Mouse (Mus musculus) brain, embryonic 14.5 days (tissue): ENCODE measurements around the gene Nudt19. TPM values are rescaled to one million over a fixed set of nuclear protein-coding genes. Genes with fewer than 3 reads are reported as not detected.
A peak's percentile ranks its signal among the peaks of the same experiment; 100 is the strongest.

Source experiments
- DNase-seq: peaks from one replicate; pipeline ENCODE4 v3.0.0-alpha.2; 2011; ENCODE audit warnings: low read depth
- CTCF ChIP-seq: fragments of 200-500 bp; IDR thresholded peaks from 2 replicates; pipeline ENCODE4 v1.5.1; 2012; ENCODE audit warnings: inconsistent platforms, mild to moderate bottlenecking, moderate library complexity, borderline replicate concordance; ENCODE audit not compliant: insufficient read depth, insufficient read length; ENCODE audit errors: extremely low read depth
- POLR2A ChIP-seq: fragments of 200-500 bp; IDR thresholded peaks from 2 replicates; pipeline ENCODE4 v1.6.1; 2012; ENCODE audit warnings: mild to moderate bottlenecking, inconsistent platforms, borderline replicate concordance; ENCODE audit not compliant: poor library complexity, insufficient read depth, insufficient read length, severe bottlenecking; ENCODE audit errors: extremely low read depth
- polyA plus RNA-seq: library from polyadenylated mRNA; depleted of rRNA; stranded (reverse); fragments of >200 nt; gene quantifications from 2 replicates; pipeline ENCODE4 v1.2.3, GENCODE M21; 2012; rRNA removed

The Nudt19 gene
- 40.5 and 46.1 TPM in 2 replicates for polyA plus RNA-seq

DNA sequence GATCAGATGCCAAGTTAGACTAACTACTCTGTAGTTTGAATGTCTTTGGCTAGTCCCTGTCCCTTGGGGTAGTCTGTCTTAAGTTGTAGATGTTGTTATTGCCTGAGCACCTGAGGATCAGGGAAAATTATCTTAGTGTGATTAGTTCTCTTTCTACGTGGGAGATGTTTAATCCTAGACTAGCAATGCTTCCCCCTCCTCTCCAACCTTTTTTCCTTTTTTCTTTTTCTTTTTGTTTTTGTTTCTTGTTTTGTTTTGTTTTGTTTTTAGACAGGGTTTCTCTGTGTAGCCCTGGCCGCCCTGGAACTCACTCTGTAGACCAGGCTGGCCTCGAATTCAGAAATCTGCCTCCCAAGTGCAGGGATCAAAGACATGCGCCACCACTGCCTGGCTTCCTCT is at the start of gene Nudt19:
Nudt19 (minus strand) TSS at position 100 of the 399 bp plus-strand sequence.
- no peak for TF ChIP-seq CTCF
- TF ChIP-seq POLR2A: no peak
- no peak for DNase-seq

DNA sequence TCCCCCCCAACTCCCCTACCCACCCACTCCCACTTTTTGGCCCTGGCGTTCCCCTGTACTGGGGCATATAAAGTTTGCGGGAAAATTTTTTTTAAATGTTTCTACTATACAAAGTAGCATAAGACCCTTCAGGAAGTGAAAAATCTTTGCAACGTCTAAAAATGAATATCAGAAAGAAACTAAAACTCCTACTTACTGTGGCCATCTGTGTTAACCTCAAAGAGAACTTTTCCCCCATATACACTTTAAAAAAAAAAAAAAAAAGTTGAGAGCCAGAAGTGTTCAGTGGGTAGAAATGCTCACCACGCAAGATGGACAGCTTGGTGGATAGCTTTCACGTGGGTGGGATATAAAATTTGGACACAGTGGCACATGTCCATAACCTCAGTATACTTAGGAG is 46.7 kb upstream of the Nudt19 start:
- no peak for DNase-seq
- TF ChIP-seq CTCF (no peak), POLR2A (no peak)

DNA sequence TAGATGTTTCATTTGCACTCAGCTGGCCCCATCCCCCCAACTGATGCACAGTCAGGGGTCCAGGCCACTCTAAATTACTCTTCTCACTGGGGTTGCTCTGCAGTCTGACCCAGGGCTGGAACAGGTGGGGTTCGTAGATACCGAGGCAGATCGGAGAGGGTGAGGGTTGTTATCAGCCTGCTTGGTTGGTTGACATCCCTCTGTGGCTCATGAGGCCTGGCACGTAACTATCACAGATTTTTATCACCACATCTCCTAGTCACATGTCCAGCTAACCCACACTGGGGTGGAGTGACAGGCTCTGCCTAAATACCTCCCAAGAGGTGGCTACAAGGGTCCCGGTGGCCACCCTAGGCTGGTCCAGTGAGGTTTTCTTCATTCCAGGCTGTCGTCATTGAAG is 45.0 kb upstream of the Nudt19 start:
- DNase-seq: no peak
- TF ChIP-seq POLR2A (no peak), CTCF (no peak)

DNA sequence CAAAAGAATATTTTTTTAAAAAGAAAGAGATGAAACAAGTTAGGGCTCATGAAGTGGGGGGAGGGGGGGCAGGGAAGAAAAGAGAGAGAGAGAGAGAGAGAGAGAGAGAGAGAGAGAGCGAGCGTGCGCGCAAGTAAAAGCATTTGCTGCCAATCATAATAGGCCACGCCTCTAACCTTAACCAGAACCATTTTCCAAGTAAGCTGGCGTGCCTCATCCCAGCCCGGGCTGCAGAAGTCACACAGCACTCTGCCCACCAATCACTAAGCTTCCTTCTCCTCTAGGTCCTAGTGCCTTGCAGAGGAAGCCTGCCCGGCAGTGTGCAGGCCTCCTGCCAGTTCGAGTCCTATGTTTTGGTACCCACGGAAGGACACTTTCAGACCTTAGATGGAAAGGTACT is 43.9 kb upstream of the Nudt19 start:
- TF ChIP-seq CTCF (no peak), POLR2A (no peak)
- DNase-seq: no peak

DNA sequence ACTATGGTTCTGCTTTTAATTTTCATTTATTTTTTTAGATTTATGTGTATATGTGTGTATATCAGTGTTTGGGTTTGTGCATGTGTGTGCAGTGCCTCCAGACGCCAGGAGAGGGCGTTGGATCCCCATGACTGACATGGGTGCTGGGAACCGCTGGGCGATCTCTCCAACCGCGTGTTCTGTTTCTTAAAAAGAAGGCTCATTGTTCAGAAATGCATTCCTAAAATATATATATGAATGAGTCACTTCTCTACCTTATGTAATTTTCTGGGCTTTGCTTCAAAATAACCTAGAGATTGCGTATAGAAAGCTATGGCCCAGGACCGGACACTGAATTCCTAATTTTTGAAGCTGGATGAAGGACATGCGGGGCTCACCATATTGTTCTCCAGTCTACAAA is 43.4 kb upstream of the Nudt19 start:
- TF ChIP-seq POLR2A: no peak
- peak; percentile 22; the same call in 1 of the 2 replicates for TF ChIP-seq CTCF

DNA sequence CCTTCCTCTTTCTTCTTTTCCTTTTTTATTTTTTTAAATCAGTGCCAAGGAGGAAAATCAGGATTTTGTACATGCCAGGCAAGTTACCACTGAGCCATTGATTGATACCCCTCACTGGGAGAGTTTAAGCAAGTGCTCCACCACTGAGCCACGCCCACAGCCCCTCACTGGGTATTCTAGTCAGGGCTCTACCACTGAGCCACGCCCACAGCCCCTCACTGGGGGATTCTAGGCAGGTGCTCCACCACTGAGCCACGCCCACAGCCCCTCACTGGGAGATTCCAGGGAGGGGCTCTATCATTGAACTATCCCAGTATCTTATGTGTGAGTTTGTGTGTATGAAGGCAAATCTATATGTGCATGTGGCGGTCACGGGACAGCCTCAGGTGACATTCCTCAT is 38.2 kb upstream of the Nudt19 start:
- TF ChIP-seq CTCF (no peak), POLR2A (no peak)
- no peak for DNase-seq

More for the DNA sequence above, 43.4 kb upstream of the Nudt19 start:
- no peak for DNase-seq

DNA sequence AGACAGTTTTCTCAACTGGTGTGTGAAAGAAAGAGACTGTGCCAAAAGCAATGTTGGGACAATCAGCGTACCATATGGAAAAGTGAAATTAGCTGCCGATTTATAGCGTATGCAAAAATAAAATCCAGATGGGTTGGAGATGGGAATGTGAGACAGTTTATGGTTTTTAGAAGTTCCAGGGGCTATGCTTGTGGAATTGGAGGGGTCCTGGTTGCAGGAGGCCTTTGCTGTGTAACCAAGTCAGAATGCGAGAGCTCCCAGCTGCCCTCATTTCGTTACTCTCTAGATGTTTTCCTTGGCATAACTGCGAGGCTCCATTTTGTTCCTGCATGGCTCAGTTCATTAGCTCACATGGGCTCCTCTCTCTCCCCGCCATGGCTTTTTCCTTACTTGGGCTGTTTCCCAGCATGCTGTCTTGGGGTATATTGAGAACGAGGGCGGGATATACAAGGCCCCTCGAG is 34.7 kb upstream of the Nudt19 start:
- TF ChIP-seq CTCF: no peak
- no peak for TF ChIP-seq POLR2A
- peak; percentile 73 for DNase-seq

DNA sequence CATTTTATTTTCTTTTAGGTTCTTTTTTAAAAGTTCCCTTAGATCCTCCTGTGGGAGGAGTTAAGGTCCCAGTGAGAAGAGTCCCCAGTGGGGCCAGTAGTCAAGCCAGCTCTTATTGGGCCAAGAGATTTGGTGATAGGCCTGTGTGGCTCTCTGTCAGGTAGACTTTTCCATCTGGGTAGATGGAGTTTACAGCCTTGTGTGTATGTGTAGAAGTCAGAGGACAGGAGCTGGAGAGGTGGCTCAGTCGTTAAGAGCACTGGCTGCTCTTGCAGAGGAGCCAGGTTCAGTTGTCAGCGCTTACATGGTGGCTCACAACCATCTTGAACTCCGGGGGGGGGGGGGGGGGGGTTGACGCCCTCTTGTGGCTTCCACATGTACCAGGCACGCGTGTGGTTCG is 33.4 kb upstream of the Nudt19 start:
- DNase-seq: no peak
- TF ChIP-seq POLR2A: no peak
- no peak for TF ChIP-seq CTCF

DNA sequence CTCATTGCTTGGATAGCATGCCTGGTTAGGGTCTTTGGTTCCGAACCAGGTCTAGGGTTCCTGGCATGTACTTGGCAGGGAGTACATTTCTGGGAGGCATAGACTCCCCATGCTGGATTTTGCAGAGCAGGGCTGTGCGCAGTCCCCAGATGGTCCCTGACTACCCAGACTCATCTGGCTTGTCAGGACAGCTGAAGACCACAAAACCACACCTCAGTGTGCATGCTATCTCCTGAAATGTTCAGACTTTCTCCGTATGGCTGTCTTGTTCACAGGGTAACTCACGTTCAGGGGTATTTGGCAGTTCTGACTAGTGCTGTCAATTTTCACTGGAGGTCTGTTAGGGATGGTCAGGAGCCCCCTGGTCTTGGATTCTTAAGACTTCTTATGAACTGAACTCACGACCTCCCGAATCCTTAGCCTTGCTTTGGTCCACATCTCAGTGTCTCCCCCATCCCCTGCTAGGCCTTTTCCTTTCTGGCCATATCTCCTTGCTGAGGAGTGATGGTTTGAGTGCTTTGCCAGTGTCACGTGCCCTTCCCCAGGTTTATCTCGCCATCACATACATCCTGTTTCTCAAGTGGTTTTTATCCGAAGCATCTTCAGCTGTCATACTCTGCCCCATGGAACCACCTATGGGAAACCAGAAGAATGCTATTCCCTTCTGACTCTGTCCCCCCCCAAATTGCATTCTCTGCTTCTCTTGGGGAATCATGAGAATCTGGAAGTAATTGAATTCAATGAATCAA is 32.8 kb upstream of the Nudt19 start:
- TF ChIP-seq CTCF (no peak), POLR2A (no peak)
- no peak for DNase-seq

DNA sequence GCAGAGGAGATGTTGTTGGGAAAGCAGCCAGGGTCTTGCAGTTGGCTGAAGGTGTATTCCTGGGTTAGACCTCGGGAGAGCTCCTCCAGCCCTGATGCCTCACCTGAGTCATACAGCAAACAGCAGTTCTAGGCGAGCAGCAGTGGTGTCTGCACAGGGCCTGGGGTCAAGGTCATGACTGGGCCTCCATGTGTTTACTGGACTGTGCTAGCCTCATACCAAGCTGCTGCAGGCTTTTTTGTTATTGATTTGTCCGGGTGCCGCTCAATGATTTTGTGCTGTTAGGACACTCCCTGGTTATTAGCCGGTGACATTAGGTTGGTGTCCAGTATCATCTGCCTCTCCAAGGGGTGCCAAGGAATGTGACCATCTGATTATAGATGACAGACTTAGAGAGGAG is 31.6 kb upstream of the Nudt19 start:
- DNase-seq: no peak
- no peak for TF ChIP-seq CTCF
- TF ChIP-seq POLR2A: no peak

DNA sequence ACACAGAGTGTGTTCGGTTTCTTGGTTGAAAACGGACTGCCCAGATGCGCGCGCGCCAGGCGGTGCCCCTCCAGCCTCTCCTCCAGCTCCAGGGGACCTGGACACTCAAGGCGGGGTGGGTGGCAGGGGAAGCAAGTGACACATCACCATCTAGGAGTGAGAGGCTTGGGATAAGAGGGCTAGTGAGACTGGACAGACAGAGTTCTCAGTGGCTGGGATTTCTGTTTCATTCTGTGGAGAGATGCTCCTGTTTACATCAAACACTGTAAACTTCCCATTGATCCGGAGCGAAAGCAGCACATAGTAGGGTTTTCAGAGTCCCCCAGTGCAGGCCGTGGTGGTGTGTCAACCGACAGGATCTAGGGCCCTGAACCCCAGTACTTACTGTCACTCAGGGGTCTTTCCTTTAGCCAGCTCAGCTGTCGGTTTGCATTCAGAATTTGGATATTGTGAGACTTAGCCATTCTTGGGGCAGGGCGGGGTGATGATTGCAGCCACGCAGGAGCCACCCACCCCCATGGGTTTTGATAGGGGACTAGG is 30.9 kb upstream of the Nudt19 start:
- no peak for DNase-seq
- no peak for TF ChIP-seq CTCF
- no peak for TF ChIP-seq POLR2A

DNA sequence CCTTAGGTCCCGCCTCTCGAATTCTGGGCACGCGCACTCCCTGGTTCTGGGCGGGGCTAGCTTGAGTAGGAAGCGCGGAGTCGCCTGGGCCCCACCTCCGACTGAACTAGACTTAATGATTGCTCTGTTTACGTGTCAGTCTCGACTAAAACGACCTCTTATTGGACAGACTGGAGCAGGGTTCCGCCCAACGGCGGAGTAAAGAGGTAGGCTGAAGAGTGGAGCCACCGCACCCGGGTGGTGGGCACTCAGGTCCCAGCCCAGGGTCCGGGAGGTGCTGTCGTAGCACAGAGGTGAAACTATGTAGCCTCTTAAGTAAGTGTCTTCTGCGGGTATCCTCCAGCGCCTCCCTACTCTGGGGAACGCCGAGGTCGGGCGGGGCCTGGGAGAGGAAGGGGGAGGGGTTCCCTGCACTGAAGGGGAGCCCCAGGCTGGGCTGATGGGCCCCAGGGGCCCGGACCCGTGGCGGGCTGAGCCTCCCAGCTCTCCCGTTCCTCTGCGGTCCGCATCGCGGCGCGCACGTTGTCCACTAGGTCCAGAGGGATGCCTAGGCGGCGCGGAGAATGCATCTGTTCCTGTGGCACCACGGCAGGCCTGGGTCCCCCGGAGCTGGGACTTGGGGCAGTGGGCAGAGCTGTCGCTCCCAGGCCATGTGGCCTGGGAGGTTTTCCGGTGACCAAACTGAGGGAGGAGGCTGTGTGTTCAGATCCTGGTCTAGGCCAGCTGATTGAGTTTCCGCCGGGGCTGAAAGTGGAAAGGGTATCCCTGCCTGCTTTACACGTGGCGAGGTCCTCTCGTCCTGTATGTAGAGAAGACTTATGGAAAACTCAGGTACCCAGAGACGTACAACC is 30.2 kb upstream of the Nudt19 start, which contains the start of gene Ankrd27:
Ankrd27 (plus strand) TSS at position 190 of the 851 bp plus-strand sequence.
- TF ChIP-seq CTCF (no peak), POLR2A (peak; percentile 72; the same call in 1 of the 2 replicates)
- DNase-seq: peak; percentile 99
